Mouse (Mus musculus): Measurements from ENCODE around the gene Tspan9.

Tspan9 gene

DNA sequence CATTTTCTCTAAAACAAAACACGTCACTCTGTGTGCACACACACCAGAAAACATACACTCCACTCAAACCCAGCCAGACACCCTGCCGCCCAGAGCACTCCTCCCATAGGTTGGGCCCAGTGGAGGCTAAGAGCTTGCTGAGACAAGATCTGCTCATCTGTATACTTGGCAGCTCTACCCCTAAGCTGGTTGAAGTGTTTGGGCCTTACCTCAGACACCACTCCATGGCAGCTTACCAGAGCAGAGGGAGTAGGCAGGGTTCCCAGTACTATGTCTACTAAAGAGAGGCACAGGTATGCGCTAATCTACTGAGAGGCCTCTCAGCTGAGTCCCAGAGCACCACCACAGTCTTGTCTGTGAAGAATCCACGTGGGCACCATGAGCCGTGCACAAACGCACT, 10.8 kb downstream of the Tspan9 start:
- no peak for DNase-seq (ENCODE audit: low spot score)

- DNase-seq (ENCODE audit: low spot score) = no peak
These were observed 12.0 kb downstream of the Tspan9 start for GRCm38 (mm10) chr6:128131390-128131789.

DNA sequence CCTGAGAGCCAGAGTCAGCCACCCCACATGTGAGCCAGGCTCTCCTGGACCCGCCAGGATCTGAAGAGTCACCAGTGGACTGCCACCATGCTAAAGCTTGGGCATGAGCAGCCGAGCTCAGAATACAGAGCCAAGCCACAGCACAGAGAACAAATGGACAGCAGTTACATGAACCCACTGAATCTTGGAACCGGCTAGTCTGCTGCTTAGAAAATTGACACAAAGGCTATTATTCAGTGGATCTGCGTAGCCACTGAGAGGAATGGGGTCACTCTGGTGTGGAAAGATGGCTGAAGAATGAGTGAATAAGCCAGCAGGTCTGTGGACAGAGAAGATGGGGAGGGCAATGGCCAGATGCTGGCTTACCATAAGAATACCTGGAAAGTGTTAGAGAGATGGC, 12.7 kb downstream of the Tspan9 start:
- no peak for DNase-seq (ENCODE audit: low spot score)

DNA sequence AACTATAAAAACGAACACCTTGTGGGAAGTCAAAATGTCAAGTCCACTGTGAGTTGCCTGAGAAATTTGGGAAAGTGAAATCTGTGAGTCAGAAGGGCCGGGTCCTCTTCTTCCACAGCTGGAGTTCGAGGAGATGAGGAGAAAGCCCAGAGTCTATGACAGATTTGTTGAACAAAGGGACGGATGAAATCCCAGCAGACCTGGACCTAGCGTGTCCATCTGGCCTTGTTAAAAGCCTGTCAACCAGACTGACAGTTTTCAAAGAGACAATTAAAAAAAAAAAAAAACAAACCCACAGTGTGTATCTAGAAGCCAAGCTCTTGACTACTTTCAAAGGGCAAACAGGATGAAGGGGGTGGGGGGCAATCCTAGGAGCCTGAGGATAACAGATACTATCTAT, 14.0 kb downstream of the Tspan9 start:
- DNase-seq (ENCODE audit: low spot score) = no peak

GRCm38 (mm10) chr6:128127312-128127711, 16.1 kb downstream of the Tspan9 start:
- no peak for DNase-seq (ENCODE audit: low spot score)

DNA sequence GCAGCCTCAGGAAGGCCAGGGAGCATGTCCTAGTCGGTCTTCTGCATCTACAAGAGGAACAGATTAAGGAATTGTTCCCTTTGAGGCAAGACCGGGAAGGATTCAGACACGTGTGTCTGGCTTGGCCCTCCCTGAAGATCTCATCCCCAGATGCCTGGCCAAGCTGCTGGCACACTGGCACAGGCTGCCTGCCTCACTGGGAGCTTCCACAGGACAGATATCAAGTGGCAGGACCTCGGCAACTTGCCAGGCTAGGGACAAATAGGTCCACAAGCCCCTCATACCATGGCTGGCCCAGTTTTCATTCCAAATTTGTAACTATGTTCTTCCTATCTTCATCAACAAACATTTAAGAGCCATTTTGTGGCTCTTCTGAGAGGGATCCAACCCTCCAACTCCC, 16.5 kb downstream of the Tspan9 start:
- no peak for DNase-seq (ENCODE audit: low spot score)

- no peak for DNase-seq (ENCODE audit: low spot score)
These were observed 17.9 kb downstream of the Tspan9 start for GRCm38 (mm10) chr6:128125464-128125863.

GRCm38 (mm10) chr6:128124222-128124971, 19.0 kb downstream of the Tspan9 start:
- DNase-seq (ENCODE audit: low spot score) = no peak

DNA sequence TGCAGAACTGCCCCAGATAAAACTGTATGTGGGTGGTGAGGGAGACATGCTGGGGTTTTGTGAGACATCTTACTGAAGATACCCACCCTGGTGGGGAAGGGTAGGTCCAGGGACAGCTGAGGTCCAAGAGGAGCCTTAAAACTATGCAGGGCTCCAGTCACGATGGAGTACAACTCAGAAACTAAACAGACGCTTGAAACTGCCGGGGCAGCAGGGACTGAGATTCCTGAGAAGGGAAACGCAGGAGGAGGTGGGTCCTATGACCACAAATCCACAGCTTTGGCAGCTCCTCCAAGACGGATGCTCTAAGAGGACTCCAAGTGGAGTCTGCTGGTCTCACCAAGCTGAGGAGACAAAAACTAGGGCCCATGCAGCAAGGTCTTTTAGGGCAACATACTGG, 21.3 kb downstream of the Tspan9 start:
- DNase-seq (ENCODE audit: low spot score) = no peak

DNA sequence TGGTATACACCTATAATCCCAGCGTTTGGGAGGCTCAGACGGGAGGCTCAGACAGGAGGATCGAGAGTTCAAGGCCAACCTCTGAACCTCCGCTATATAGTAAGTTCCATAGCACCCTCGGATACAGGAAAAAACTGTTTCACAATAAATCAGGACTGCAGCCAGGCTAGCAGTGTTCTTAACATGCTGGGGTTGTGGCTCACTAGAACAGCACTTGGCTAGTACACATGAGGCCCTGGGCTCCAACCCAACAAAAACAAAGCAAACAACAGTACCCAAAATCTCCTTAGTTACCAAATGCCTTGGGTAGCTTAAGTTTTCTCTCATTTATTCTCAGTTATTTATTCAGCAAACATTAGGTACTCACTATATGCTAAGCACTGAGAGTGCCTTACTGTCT, 21.7 kb downstream of the Tspan9 start:
- DNase-seq (ENCODE audit: low spot score) = no peak

DNA sequence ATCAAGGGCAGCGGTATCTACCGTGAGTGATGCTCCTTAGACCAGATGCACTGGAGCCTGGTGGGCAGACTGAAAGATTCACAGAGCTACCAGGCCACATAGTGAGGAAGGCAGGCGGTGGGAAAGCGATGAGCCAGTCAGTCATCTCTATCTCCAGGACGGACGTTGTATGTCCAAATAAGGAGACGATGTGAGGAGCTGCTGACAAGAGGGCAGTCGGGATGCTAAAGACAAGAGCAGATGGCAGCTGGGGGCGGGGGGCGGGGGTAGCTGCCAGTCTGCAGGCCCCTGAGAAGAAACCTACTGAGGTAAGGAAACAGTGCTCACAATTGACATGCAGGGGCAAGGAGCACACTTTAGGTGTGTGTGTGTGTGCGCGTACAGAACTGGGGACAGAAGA, 22.6 kb downstream of the Tspan9 start:
- no peak for DNase-seq (ENCODE audit: low spot score)

DNA sequence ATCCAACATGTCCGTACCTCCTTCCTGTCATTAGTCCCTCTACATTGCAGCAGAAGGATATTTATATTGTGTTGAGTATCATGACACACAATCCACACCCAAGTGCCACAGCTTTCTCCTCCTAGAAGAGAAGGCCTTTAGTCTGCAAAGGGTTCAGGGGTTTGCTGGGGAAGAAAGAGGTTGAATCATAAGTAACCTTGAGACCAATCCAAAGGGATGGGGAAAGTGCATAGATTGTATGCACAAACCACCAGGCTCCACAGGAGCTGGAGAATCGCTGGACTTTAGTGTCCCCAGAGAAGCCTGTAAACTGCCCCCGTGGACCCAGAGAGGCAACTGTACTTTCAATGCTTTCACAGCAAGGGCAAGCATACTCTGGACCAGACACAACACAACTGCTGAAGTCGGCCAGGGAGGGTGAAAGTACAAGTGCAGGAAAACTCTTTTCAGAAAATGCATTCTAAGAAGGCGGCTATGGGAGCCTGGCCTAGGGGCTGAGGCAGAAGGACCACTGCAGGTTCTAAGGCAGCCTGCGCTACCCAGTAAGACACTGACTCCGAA, 24.6 kb downstream of the Tspan9 start:
- no peak for DNase-seq (ENCODE audit: low spot score)

GRCm38 (mm10) chr6:128116836-128117542, 26.4 kb downstream of the Tspan9 start:
- no peak for DNase-seq (ENCODE audit: low spot score)

DNA sequence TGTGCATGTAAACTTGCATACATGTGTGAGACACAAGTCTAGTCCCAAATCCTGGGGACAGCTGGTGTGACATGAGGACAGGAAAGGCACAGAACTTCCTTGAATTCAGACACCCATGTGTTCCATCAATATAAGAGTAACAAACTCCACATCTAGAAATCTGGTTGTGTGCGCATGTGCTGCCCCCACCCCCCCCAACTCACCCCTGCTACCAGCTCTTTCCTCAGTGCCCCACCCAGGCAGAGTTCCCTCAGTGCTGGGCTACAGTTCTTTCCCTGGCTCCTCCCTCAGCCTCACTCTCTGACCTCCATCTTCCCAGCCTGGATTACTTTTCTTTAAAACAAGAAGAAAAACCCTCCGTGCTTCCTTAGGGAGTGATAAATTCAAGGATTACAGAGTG, 27.1 kb downstream of the Tspan9 start:
- DNase-seq (ENCODE audit: low spot score) = no peak

DNA sequence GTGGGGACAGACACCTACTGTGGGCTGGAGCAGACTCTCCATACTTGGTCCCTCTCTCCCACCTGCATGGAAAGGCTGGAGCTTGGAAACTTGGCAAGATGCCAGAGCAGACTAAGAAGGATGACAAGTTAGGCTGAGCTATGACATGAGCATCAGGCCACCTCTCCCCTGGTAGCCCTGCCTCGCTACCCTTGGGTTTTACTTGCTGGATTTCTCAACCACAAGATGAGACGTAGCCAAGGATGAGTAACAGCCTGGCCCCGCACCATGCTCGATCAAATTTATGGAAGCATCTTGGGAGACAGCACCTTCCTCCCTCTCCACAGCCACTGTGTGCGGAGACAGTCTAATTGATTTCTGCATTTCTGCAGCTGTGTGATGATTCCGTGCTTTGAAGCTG, 28.3 kb downstream of the Tspan9 start:
- no peak for DNase-seq (ENCODE audit: low spot score)

- DNase-seq (ENCODE audit: low spot score) = no peak
These were observed 30.8 kb downstream of the Tspan9 start for GRCm38 (mm10) chr6:128112605-128113004.

- DNase-seq (ENCODE audit: low spot score) = no peak
These were observed 31.6 kb downstream of the Tspan9 start for GRCm38 (mm10) chr6:128111784-128112183.

- DNase-seq (ENCODE audit: low spot score) = no peak
These were observed 34.9 kb downstream of the Tspan9 start for GRCm38 (mm10) chr6:128108324-128109035.

- no peak for DNase-seq (ENCODE audit: low spot score)
These were observed 35.7 kb downstream of the Tspan9 start for GRCm38 (mm10) chr6:128107698-128108097.

- DNase-seq (ENCODE audit: low spot score) = no peak
These were observed 37.2 kb downstream of the Tspan9 start for GRCm38 (mm10) chr6:128106154-128106553.

DNA sequence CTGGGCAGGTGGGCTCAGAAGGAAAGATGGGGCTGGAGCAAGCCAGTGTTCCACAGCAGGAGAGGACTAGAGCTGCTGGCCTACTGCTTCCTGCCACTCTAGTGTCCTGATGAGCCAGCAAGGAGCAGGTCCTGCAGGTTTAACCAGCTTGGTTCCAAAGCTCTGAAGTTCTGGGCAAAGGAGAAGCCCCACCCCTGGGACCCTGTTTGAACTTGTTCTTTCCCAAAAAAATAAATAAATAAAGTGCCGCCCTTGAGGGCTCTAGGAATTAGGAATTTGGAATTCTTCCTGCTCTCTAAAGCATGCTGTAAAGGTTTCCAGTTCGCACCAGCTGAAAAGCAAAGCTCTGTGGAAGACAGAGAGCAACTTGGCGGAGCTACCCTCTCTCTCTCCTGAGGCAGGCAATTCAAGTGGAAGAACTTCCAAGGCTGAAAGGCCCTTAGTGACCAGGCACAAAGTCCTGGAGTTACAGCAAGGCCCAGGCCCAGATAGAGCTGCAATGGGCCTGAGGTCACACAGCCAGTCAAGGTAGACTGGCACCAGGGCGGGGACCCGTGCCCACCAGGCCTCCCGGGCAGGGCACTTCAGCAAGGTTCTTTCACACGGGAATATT, 38.6 kb downstream of the Tspan9 start:
- peak; percentile 55 for DNase-seq (ENCODE audit: low spot score)

DNA sequence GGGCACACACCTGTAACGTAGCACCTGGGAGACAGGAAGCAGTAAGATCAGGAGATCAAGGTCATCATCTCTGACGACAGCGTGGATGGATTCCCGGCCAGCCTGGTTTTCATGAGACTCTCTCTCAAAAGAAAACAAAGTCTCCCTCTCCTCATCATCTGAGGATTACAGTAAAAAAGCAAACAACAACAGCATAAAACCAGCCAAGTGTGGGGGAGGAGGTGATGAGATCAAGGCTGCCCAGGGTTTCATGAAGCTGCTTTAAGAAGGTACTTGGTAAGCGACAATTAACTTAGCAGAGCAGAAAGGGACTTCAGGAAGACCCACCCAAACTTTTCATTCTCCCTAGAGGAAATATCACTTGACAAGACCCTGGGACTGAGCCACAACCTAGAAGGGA, 39.5 kb downstream of the Tspan9 start:
- no peak for DNase-seq (ENCODE audit: low spot score)

Data from urinary bladder, postnatal 25 days (tissue).